Mouse (Mus musculus) ES-E14 (cell line): ENCODE data around the gene Agmat.

Experiments used
- MAFK ChIP-seq: IDR thresholded peaks from 2 replicates; pipeline ENCODE4 v1.6.1; 2014; ENCODE audit warnings: mild to moderate bottlenecking, low read depth, low read length, inconsistent platforms; ENCODE audit not compliant: insufficient read depth
- ZC3H11A ChIP-seq: IDR thresholded peaks from 2 replicates; pipeline ENCODE4 v1.6.1; 2012; ENCODE audit warnings: low read depth, mild to moderate bottlenecking, inconsistent platforms, low read length, borderline replicate concordance

- no peak for TF ChIP-seq ZC3H11A
- TF ChIP-seq MAFK: no peak
Observed at GRCm38 (mm10) chr4:141736856-141737255, 9.6 kb upstream of the Agmat start.
